8 mouse cellular contexts compared by ENCODE assay signal in genomic region chr6:31397775-31398430, GRCm38 (mm10). TPM values are rescaled to one million over a fixed set of nuclear protein-coding genes. Genes with fewer than 3 reads are reported as not detected.
A peak's percentile ranks its signal among the peaks of the same experiment; 100 is the strongest.
DNase-seq lines count a peak whose midpoint lies in the region; ATAC-seq and TF ChIP-seq lines count a peak whose summit lies in the region.

No protein-coding gene starts in this region.

- no peaks in the 10 kb centered on the region for H3K27me3 ChIP-seq in ES-Bruce4 (ENCODE audit: control insufficient read depth, insufficient read depth, low read length, poor library complexity, severe bottlenecking)
- no peaks in the 10 kb centered on the region for H3K27me3 ChIP-seq in forebrain, embryonic 16.5 days (replicated peaks; ENCODE audit: control insufficient read depth, insufficient read depth, low read length)
- no peaks in the 10 kb centered on the region for H3K27me3 ChIP-seq in liver, embryonic 15.5 days

- H3K4me3 ChIP-seq in ES-Bruce4 (ENCODE audit: low read depth, low read length), result no peak overlapping the region
- peak overlapping the region; percentile 93 for H3K4me3 ChIP-seq in forebrain, embryonic 16.5 days (replicated peaks; ENCODE audit: low read length)
- H3K4me3 ChIP-seq in liver, embryonic 15.5 days (replicated peaks), result peak overlapping the region; percentile 97

- H3K4me1 ChIP-seq in ES-Bruce4 (ENCODE audit: control insufficient read depth, insufficient read depth, low read length), result no peaks in the 10 kb centered on the region
- H3K4me1 ChIP-seq in forebrain, embryonic 16.5 days (replicated peaks; ENCODE audit: control insufficient read depth, insufficient read depth, low read length), result peaks cover 28% of the 10 kb centered on the region
- H3K4me1 ChIP-seq in liver, embryonic 15.5 days (replicated peaks), result peaks cover 49% of the 10 kb centered on the region

- peak overlapping the region; percentile 48 for H3K4me2 ChIP-seq in forebrain, embryonic 16.5 days (ENCODE audit: low read length)
- H3K4me2 ChIP-seq in liver, embryonic 15.5 days, result peak overlapping the region; percentile 77

- H3K9ac ChIP-seq in ES-Bruce4 (ENCODE audit: low read depth, poor library complexity, severe bottlenecking), result peak overlapping the region; percentile 98
- H3K9ac ChIP-seq in forebrain, embryonic 16.5 days (replicated peaks; ENCODE audit: low read depth, low read length), result peak overlapping the region; percentile 85
- peak overlapping the region; percentile 99 for H3K9ac ChIP-seq in liver, embryonic 15.5 days

- peak; percentile 81 for DNase-seq in heart, adult 11 months
- no peak for DNase-seq in heart, postnatal 36 days
- DNase-seq in thymus, postnatal 36 days, result no peak
- no peak for DNase-seq in frontal cortex, postnatal 14 days (ENCODE audit: low spot score in 2 of 2)
- DNase-seq in right cerebral cortex, adult 18-20 months, result no peak

- ATAC-seq in forebrain, embryonic 16.5 days, result no peak
- peak; percentile 49 for ATAC-seq in liver, embryonic 15.5 days (ENCODE audit: insufficient read depth)

- no peak for TF ChIP-seq POLR2A in ES-Bruce4 (IDR thresholded peaks at IDR 0.05; ENCODE audit: insufficient read depth, low read length)

- H3K27ac ChIP-seq in ES-Bruce4 (ENCODE audit: insufficient read depth, low read length), result no peak overlapping the region
- H3K27ac ChIP-seq in forebrain, embryonic 16.5 days (ENCODE audit: low read length), result peak overlapping the region; percentile 92
- H3K27ac ChIP-seq in liver, embryonic 15.5 days (replicated peaks), result peak overlapping the region; percentile 93

- WGBS in forebrain, embryonic 16.5 days, result 61% methylated on average over 10 of the region's 10 CpGs
- WGBS in liver, embryonic 15.5 days (ENCODE audit: insufficient replicate concordance), result 20% methylated on average over 10 of the region's 10 CpGs

- no peaks in the 10 kb centered on the region for H3K9me3 ChIP-seq in ES-Bruce4 (replicated peaks; ENCODE audit: control insufficient read depth, insufficient read depth, low read length, poor library complexity, severe bottlenecking)
- no peaks in the 10 kb centered on the region for H3K9me3 ChIP-seq in forebrain, embryonic 16.5 days (ENCODE audit: control insufficient read depth, low read length)
- no peaks in the 10 kb centered on the region for H3K9me3 ChIP-seq in liver, embryonic 15.5 days (replicated peaks)

- TF ChIP-seq EP300 in ES-Bruce4 (IDR thresholded peaks at IDR 0.05; ENCODE audit: insufficient read depth, low read depth, low read length), result no peak

- intact Hi-C loops in heart, postnatal 36 days (cut with DNase I), result loop anchor here (2.0 to 5.0 kb wide), 3 partner anchors 27 to 181 kb away; no protein-coding TSS in a partner anchor

- H3K36me3 ChIP-seq in ES-Bruce4 (ENCODE audit: control insufficient read depth, insufficient read depth, low read length, poor library complexity, severe bottlenecking), result no peaks in the 10 kb centered on the region
- H3K36me3 ChIP-seq in forebrain, embryonic 16.5 days (ENCODE audit: control insufficient read depth, insufficient read depth), result no peaks in the 10 kb centered on the region
- H3K36me3 ChIP-seq in liver, embryonic 15.5 days (replicated peaks), result no peaks in the 10 kb centered on the region

- no peak for TF ChIP-seq CTCF in ES-Bruce4 (IDR thresholded peaks at IDR 0.05; ENCODE audit: low read depth, low read length)

RNA-seq across cellular contexts. Expression of gene Mkln1, which starts 0.6 kb away (rescaled TPM):
- 100 to 1,000 TPM; 160 to 171 TPM for total RNA-seq in heart, postnatal 36 days (2021)
- 143 and 153 TPM in 2 replicates for polyA plus RNA-seq in ES-Bruce4 (2011; ENCODE audit: insufficient read depth, insufficient read length, low read depth, missing spikeins)
- polyA plus RNA-seq in forebrain, embryonic 16.5 days (2015; fragmentation: Nextera tagmentation; extraction: Ambion mirVana), result 159 and 177 TPM in 2 replicates
- polyA plus RNA-seq in liver, embryonic 15.5 days (2015; fragmentation: Nextera tagmentation; extraction: Ambion mirVana), result 126 and 133 TPM in 2 replicates
